Mouse (Mus musculus) heart, adult 2 months (tissue): ENCODE results near the gene Rel. TPM values are rescaled to one million over a fixed set of nuclear protein-coding genes. Genes with fewer than 3 reads are reported as not detected.

ENCODE experiments used
- DNase-seq, 2 experiments: peaks; one replicate each; pipeline ENCODE4 v3.0.0; 2021
- H3K27ac ChIP-seq: fragments of 200-600 bp; 2 replicates; pipeline ENCODE4 v1.8.1; 2022
- H3K27me3 ChIP-seq: fragments of 200-500 bp; 2 replicates; pipeline ENCODE4 v1.6.1; 2012; ENCODE audit warnings: mild to moderate bottlenecking, low read length, inconsistent platforms, mixed read lengths; ENCODE audit not compliant: control insufficient read depth, insufficient read depth
- H3K36me3 ChIP-seq: fragments of 200-500 bp; 2 replicates; pipeline ENCODE4 v1.6.1; 2012; ENCODE audit warnings: low read length, inconsistent platforms; ENCODE audit not compliant: control insufficient read depth, insufficient read depth
- H3K4me1 ChIP-seq: fragments of 200-500 bp; 2 replicates; pipeline ENCODE4 v1.6.1; 2011; ENCODE audit warnings: low read length; ENCODE audit not compliant: control insufficient read depth, insufficient read depth
- H3K4me3 ChIP-seq: fragments of 200-600 bp; 2 replicates; pipeline ENCODE4 v1.8.1; 2022
- H3K79me2 ChIP-seq: fragments of 200-500 bp; replicated peaks from 2 replicates; pipeline ENCODE4 v1.6.1; 2012; ENCODE audit warnings: mild to moderate bottlenecking, inconsistent platforms, low read length, moderate library complexity, mixed read lengths; ENCODE audit not compliant: control insufficient read depth, insufficient read depth
- H3K9ac ChIP-seq: fragments of 200-500 bp; 2 replicates; pipeline ENCODE4 v1.6.1; 2012; ENCODE audit warnings: low read depth, mild to moderate bottlenecking, control low read depth, inconsistent platforms, low read length, mixed read lengths
- CTCF ChIP-seq: fragments of 200-600 bp; IDR thresholded peaks from 2 replicates; pipeline ENCODE4 v1.8.1; 2022; ENCODE audit warnings: antibody characterized with exemption, mild to moderate bottlenecking, moderate library complexity
- EP300 ChIP-seq: fragments of 200-500 bp; IDR thresholded peaks from 2 replicates; pipeline ENCODE4 v1.6.1; 2011; ENCODE audit warnings: low read depth, low read length, control low read depth; ENCODE audit not compliant: insufficient read depth
- POLR2A ChIP-seq: fragments of 200-500 bp; IDR thresholded peaks from 2 replicates; pipeline ENCODE4 v1.6.1; 2011; ENCODE audit warnings: mild to moderate bottlenecking, low read depth, low read length, control low read depth; ENCODE audit not compliant: insufficient read depth
- WGBS: fragments of 180-500 bp; shearing (Covaris S2); methylation state at CpG from one replicate; pipeline ENCODE4 v1.1.7; 2018; 5-methylcytosine and 5-hydroxymethylcytosine counted together
- intact Hi-C: fragments of 180-260 bp; cut with DNase I; formaldehyde crosslinking; loops from one replicate; pipeline ENCODE4 v1.15.1; 2025
- polyA plus RNA-seq: library from polyadenylated mRNA; depleted of rRNA; stranded (reverse); fragments of >200 nt; gene quantifications from 2 replicates; pipeline ENCODE4 v1.2.3, GENCODE M21; 2012
- total RNA-seq, 2 experiments: library from RNA; stranded (reverse); gene quantifications; 2 replicates each; pipeline ENCODE4 v1.2.3; 2021

The Rel gene
- total and polyA plus RNA-seq, 3 experiments = 3.7 to 9.5 (median 7.6) TPM

DNA sequence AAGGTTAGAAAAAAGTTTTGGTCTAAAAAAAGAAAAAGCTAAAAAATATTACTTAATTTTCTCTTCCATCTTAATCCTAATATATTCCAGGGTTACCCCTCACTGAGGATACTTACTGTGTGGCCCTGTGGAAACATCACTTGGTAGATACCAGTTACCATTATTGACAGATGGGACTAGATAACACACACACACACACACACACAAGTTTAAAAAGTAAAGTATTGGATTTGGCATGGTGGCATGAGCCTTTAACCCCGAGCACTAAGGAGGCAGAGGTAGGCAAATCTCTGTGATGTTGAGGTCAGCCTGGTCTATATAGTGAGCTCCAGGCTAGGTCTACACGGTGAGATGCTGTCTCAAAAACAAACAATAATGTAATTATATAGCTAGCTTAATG, 42.6 kb downstream of the Rel start:
- Histone ChIP-seq H3K36me3 (peaks cover 2% of the 10 kb centered on the region; the same call in 1 of the 2 replicates), H3K4me3 (no peak overlapping the region), H3K27ac (no peak overlapping the region), H3K79me2 (no peaks in the 10 kb centered on the region), H3K4me1 (no peaks in the 10 kb centered on the region), H3K9ac (no peak overlapping the region), H3K27me3 (no peaks in the 10 kb centered on the region)
- intact Hi-C loops = no loop called here
- DNase-seq = no peak
- TF ChIP-seq POLR2A (no peak), CTCF (no peak), EP300 (no peak)
- 87% methylated on average over 2 of the region's 2 CpGs for WGBS

DNA sequence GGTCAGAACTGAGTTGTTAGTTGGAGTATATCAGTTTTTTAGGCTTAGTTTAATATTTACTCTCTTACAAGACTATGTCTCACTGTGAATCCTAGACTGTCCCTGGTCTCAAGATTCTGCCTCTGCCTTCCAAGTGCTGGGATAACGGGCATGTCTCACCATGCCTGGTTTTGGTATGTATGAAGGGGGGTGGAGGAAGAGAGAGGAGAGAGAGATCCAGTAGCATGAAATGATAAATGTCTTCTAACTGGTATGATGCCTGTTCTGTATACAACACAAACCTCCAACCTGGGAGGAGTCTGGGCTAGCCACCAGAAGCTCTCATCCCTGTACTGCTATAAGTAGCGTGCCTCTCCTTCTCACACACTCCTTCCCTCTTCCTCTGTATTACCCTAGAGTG, 44.3 kb downstream of the Rel start:
- no peaks in the 10 kb centered on the region for H3K4me1 ChIP-seq
- WGBS = 87% methylated on average over 2 of the region's 2 CpGs
- no peak for DNase-seq
- H3K4me3 ChIP-seq = no peak overlapping the region
- H3K79me2 ChIP-seq = no peaks in the 10 kb centered on the region
- TF ChIP-seq CTCF = no peak
- TF ChIP-seq POLR2A = no peak
- no peak for TF ChIP-seq EP300
- no peak overlapping the region for H3K27ac ChIP-seq
- intact Hi-C loops = no loop called here
- no peaks in the 10 kb centered on the region for H3K27me3 ChIP-seq
- H3K36me3 ChIP-seq = no peaks in the 10 kb centered on the region
- H3K9ac ChIP-seq = no peak overlapping the region

DNA sequence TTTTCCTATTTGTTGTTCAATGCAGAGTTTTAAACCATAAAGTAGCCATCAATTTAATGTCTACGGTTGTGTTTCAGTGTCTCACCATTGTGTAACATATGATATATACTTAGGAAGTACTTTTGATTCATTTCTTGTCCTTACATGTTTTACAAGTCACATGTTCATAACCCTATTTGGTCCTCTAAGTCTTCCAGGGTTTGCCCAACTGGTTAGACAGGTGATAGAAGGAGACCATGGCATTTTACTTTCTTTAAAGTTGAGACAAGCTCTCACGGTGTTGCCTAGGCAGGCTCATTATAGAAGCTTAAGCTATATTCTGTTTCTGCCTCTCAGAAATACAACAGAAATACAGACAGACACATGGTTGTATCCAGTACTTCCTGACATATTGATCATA, 44.9 kb downstream of the Rel start:
- DNase-seq = no peak
- no peak for TF ChIP-seq EP300
- no peak for TF ChIP-seq POLR2A
- no peak for TF ChIP-seq CTCF
- intact Hi-C loops = no loop called here

DNA sequence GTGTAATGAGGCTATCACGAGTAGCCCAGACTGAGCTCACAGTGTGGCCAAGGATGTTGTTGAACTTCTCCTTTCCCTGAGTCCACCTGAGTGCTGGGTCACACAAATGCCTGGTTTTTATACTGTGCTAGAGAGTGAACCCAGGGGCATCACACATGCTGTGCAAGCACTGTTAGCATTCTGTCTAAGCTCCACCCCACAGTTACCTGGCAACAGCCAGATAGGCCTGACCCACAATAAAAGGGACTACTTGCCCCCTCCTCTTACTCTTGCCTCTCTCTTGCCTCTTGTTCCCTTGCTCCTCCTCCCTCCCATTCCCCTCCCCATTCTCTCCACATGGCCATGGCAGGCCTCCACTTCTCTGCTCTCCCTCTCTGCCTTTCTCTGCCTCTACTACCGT, 48.4 kb downstream of the Rel start:
- H3K36me3 ChIP-seq = peaks cover 2% of the 10 kb centered on the region; the same call in 1 of the 2 replicates
- H3K9ac ChIP-seq = no peak overlapping the region
- no peak for TF ChIP-seq POLR2A
- TF ChIP-seq CTCF = no peak
- TF ChIP-seq EP300 = no peak
- H3K27me3 ChIP-seq = no peaks in the 10 kb centered on the region
- WGBS = 73% methylated on average over 2 of the region's 2 CpGs
- no peak overlapping the region for H3K4me3 ChIP-seq
- no peak for DNase-seq
- no peaks in the 10 kb centered on the region for H3K4me1 ChIP-seq
- intact Hi-C loops = no loop called here
- H3K79me2 ChIP-seq = no peaks in the 10 kb centered on the region
- no peak overlapping the region for H3K27ac ChIP-seq

More for the DNA sequence above, 44.9 kb downstream of the Rel start:
- WGBS = 95% methylated on average over 2 of the region's 2 CpGs
- Histone ChIP-seq H3K27ac (no peak overlapping the region), H3K79me2 (no peaks in the 10 kb centered on the region), H3K4me1 (no peaks in the 10 kb centered on the region), H3K9ac (no peak overlapping the region), H3K27me3 (no peaks in the 10 kb centered on the region), H3K36me3 (no peaks in the 10 kb centered on the region), H3K4me3 (no peak overlapping the region)

DNA sequence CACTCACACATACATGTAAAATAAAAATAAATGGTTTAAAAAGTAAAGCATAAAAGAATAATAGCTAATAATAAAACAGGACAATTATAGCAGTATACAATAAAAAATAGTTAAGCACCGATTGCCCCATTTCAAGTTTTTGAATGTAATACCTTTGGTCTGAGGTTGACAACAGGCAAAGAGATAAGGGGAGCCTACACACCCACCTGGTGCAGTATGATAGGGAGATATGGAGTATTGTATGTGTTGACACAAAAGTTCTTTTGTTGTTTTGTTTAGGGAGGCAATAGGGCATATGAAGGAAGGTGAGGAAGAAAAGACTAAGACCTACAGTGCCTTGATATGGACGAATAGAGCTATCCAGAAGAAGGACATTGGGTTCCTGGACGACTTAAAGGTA, 50.9 kb downstream of the Rel start:
- DNase-seq = no peak
- Histone ChIP-seq H3K9ac (no peak overlapping the region), H3K27ac (no peak overlapping the region), H3K27me3 (no peaks in the 10 kb centered on the region), H3K79me2 (no peaks in the 10 kb centered on the region), H3K4me1 (no peaks in the 10 kb centered on the region), H3K36me3 (peaks cover 2% of the 10 kb centered on the region), H3K4me3 (no peak overlapping the region)
- 79% methylated on average over 3 of the region's 3 CpGs for WGBS
- no peak for TF ChIP-seq CTCF
- TF ChIP-seq EP300 = no peak
- TF ChIP-seq POLR2A = no peak
- intact Hi-C loops = no loop called here

DNA sequence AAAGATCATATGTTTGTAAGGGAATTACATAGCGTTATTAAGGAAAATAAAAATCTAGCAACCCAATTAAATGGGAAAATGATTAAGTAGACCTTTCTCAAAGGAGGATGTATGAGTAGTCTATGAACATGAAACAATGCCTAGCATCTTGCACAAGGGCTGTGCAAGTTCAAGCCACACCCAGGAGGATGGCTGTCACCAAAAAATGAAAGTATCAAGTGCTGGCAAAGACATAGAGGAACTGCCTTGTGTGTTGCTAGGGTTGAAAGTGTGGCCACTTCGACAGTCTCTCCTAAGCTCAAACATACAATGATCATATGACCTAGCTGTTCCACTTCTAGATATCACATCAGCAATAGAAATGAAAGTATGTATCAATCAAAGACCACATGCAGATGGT, 51.9 kb downstream of the Rel start:
- Histone ChIP-seq H3K4me3 (no peak overlapping the region), H3K9ac (no peak overlapping the region), H3K36me3 (peaks cover 2% of the 10 kb centered on the region), H3K27ac (no peak overlapping the region), H3K4me1 (no peaks in the 10 kb centered on the region), H3K79me2 (no peaks in the 10 kb centered on the region), H3K27me3 (no peaks in the 10 kb centered on the region)
- WGBS = 90% methylated on average over 2 of the region's 2 CpGs
- intact Hi-C loops = no loop called here
- no peak for DNase-seq
- TF ChIP-seq EP300 (no peak), CTCF (no peak), POLR2A (no peak)

DNA sequence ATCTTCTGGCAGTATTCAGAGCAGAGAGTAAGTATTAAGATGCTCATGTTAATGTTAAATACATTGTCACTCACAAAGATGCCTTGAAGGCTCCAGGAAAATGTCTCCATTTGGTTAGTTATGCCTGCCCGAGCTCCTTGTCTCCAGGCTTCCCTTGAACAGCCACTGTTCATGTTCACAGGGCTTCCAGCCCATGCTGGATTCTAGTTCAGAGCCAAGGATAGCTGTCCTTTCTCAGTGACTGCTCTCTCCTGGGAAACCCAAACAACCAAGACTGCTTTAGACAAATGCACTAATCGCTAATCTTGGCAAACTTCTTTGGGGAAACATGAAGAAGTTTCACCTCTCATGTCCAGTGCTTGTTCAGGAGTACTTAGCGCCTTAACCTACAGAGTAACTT, 58.5 kb downstream of the Rel start:
- WGBS = 91% methylated on average over 3 of the region's 3 CpGs
- H3K79me2 ChIP-seq = no peaks in the 10 kb centered on the region
- no peaks in the 10 kb centered on the region for H3K27me3 ChIP-seq
- no peaks in the 10 kb centered on the region for H3K4me1 ChIP-seq
- no peak overlapping the region for H3K27ac ChIP-seq
- H3K4me3 ChIP-seq = no peak overlapping the region
- intact Hi-C loops = no loop called here
- H3K36me3 ChIP-seq = no peaks in the 10 kb centered on the region; the same call in 1 of the 2 replicates
- no peak for DNase-seq
- TF ChIP-seq CTCF (no peak), POLR2A (no peak), EP300 (no peak)
- no peak overlapping the region for H3K9ac ChIP-seq
